Mouse (Mus musculus) forebrain, embryonic 10.5 days (tissue): ENCODE measurements around the gene Hpn. TPM values are rescaled to one million over a fixed set of nuclear protein-coding genes. Genes with fewer than 3 reads are reported as not detected.

Source experiments
- DNase-seq: peaks from one replicate; pipeline ENCODE4 v3.0.0-alpha.2; 2017; ENCODE audit warnings: low spot score; ENCODE audit errors: extremely low spot score
- H3K27ac ChIP-seq: fragments of 300-500 bp; sonication (generic); 2 replicates; pipeline ENCODE4 v1.5.1; 2016; ENCODE audit warnings: mild to moderate bottlenecking
- H3K27me3 ChIP-seq: fragments of 300-500 bp; sonication (generic); 2 replicates; pipeline ENCODE4 v1.6.1; 2016; ENCODE audit warnings: mild to moderate bottlenecking; ENCODE audit not compliant: poor library complexity, severe bottlenecking
- H3K36me3 ChIP-seq: fragments of 300-500 bp; sonication (generic); replicated peaks from 2 replicates; pipeline ENCODE4 v1.6.1; 2016; ENCODE audit warnings: mild to moderate bottlenecking, moderate library complexity
- H3K4me1 ChIP-seq: fragments of 300-500 bp; sonication (generic); 2 replicates; pipeline ENCODE4 v1.6.1; 2016
- H3K4me3 ChIP-seq: fragments of 300-500 bp; sonication (generic); 2 replicates; pipeline ENCODE4 v1.5.1; 2016; ENCODE audit warnings: mild to moderate bottlenecking, moderate library complexity
- H3K9me3 ChIP-seq: fragments of 300-500 bp; sonication (generic); 2 replicates; pipeline ENCODE4 v1.6.1; 2016; ENCODE audit warnings: mild to moderate bottlenecking, moderate library complexity
- WGBS: fragments of 180-500 bp; shearing (Covaris S2); methylation state at CpG from one replicate; pipeline ENCODE4 v1.1.7; 2016; 5-methylcytosine and 5-hydroxymethylcytosine counted together
- polyA plus RNA-seq: library from polyadenylated mRNA; unstranded; fragments of >200 nt; fragmentation: Nextera tagmentation; extraction: Ambion mirVana; gene quantifications from 2 replicates; pipeline ENCODE4 v1.2.1, GENCODE M21; 2016

Hpn gene
- polyA plus RNA-seq, 1 experiment from 2014 or later: 1.9 TPM

GRCm38 (mm10) chr7:31082831-31083588, 32.1 kb downstream of the Hpn start:
- Histone ChIP-seq H3K9me3 (no peaks in the 10 kb centered on the region), H3K4me3 (no peak overlapping the region), H3K27ac (peak overlapping the region; percentile 76), H3K4me1 (peaks cover 34% of the 10 kb centered on the region), H3K27me3 (no peaks in the 10 kb centered on the region), H3K36me3 (no peaks in the 10 kb centered on the region)
- no peak for DNase-seq
- 63% methylated on average over 14 of the region's 14 CpGs for WGBS

GRCm38 (mm10) chr7:31082106-31082505, 33.0 kb downstream of the Hpn start:
- Histone ChIP-seq H3K4me1 (peaks cover 42% of the 10 kb centered on the region), H3K4me3 (no peak overlapping the region), H3K27me3 (no peaks in the 10 kb centered on the region), H3K27ac (no peak overlapping the region), H3K36me3 (no peaks in the 10 kb centered on the region), H3K9me3 (no peaks in the 10 kb centered on the region)
- DNase-seq: no peak

- H3K9me3 ChIP-seq: no peaks in the 10 kb centered on the region
- peaks cover 49% of the 10 kb centered on the region for H3K4me1 ChIP-seq
- DNase-seq: no peak
- no peak overlapping the region for H3K4me3 ChIP-seq
- WGBS: 30% methylated on average over 1 of the region's 1 CpGs
- no peaks in the 10 kb centered on the region for H3K36me3 ChIP-seq
- H3K27me3 ChIP-seq: no peaks in the 10 kb centered on the region
- H3K27ac ChIP-seq: no peak overlapping the region
Observed at GRCm38 (mm10) chr7:31081106-31081505, 34.0 kb downstream of the Hpn start.

GRCm38 (mm10) chr7:31080611-31081010, 34.5 kb downstream of the Hpn start:
- Histone ChIP-seq H3K27ac (no peak overlapping the region), H3K27me3 (no peaks in the 10 kb centered on the region), H3K36me3 (no peaks in the 10 kb centered on the region), H3K9me3 (no peaks in the 10 kb centered on the region), H3K4me3 (no peak overlapping the region), H3K4me1 (peaks cover 46% of the 10 kb centered on the region)
- no peak for DNase-seq
- 46% methylated on average over 3 of the region's 3 CpGs for WGBS

GRCm38 (mm10) chr7:31079670-31080069, 35.4 kb downstream of the Hpn start:
- Histone ChIP-seq H3K4me1 (peaks cover 37% of the 10 kb centered on the region), H3K27me3 (no peaks in the 10 kb centered on the region), H3K9me3 (no peaks in the 10 kb centered on the region), H3K27ac (no peak overlapping the region), H3K36me3 (no peaks in the 10 kb centered on the region), H3K4me3 (no peak overlapping the region)
- WGBS: 90% methylated on average over 8 of the region's 8 CpGs
- no peak for DNase-seq

GRCm38 (mm10) chr7:31077885-31078445, 37.1 kb downstream of the Hpn start:
- DNase-seq: no peak

GRCm38 (mm10) chr7:31077470-31077869, 37.6 kb downstream of the Hpn start:
- H3K36me3 ChIP-seq: no peaks in the 10 kb centered on the region
- peak overlapping the region; percentile 44 for H3K27ac ChIP-seq

More at GRCm38 (mm10) chr7:31077885-31078445, 37.1 kb downstream of the Hpn start:
- H3K27me3 ChIP-seq: no peaks in the 10 kb centered on the region
- peaks cover 20% of the 10 kb centered on the region for H3K4me1 ChIP-seq
- no peak overlapping the region for H3K4me3 ChIP-seq
- no peaks in the 10 kb centered on the region for H3K9me3 ChIP-seq
- WGBS: 41% methylated on average over 5 of the region's 5 CpGs
- peak overlapping the region; percentile 44 for H3K27ac ChIP-seq
- no peaks in the 10 kb centered on the region for H3K36me3 ChIP-seq

GRCm38 (mm10) chr7:31076492-31076891, 38.6 kb downstream of the Hpn start, which contains the start of gene Fxyd3:
Fxyd3 (minus strand) TSS chr7:31076704.
- H3K27ac ChIP-seq: peak within 1 kb of the TSS; percentile 44
- WGBS: 66% methylated on average over 5 of the region's 5 CpGs
- H3K27me3 ChIP-seq: no peaks in the 10 kb centered on the region

More at GRCm38 (mm10) chr7:31077470-31077869, 37.6 kb downstream of the Hpn start:
- peaks cover 17% of the 10 kb centered on the region for H3K4me1 ChIP-seq
- 52% methylated on average over 6 of the region's 6 CpGs for WGBS
- DNase-seq: no peak
- no peaks in the 10 kb centered on the region for H3K9me3 ChIP-seq
- H3K27me3 ChIP-seq: no peaks in the 10 kb centered on the region
- no peak overlapping the region for H3K4me3 ChIP-seq

GRCm38 (mm10) chr7:31074713-31075069, 40.4 kb downstream of the Hpn start:
- no peaks in the 10 kb centered on the region for H3K9me3 ChIP-seq
- H3K4me3 ChIP-seq: no peak overlapping the region
- 85% methylated on average over 5 of the region's 5 CpGs for WGBS
- no peak overlapping the region for H3K27ac ChIP-seq
- no peaks in the 10 kb centered on the region for H3K27me3 ChIP-seq
- peaks cover 21% of the 10 kb centered on the region for H3K4me1 ChIP-seq
- H3K36me3 ChIP-seq: no peaks in the 10 kb centered on the region
- DNase-seq: no peak

More at GRCm38 (mm10) chr7:31076492-31076891, 38.6 kb downstream of the Hpn start, which contains the start of gene Fxyd3:
- H3K9me3 ChIP-seq: no peaks in the 10 kb centered on the region
- H3K4me1 ChIP-seq: peaks cover 21% of the 10 kb centered on the region
- H3K36me3 ChIP-seq: no peaks in the 10 kb centered on the region
- H3K4me3 ChIP-seq: no peak within 1 kb of the TSS
- no peak for DNase-seq

GRCm38 (mm10) chr7:31074061-31074712, 40.9 kb downstream of the Hpn start:
- Histone ChIP-seq H3K27ac (no peak overlapping the region), H3K9me3 (no peaks in the 10 kb centered on the region), H3K27me3 (no peaks in the 10 kb centered on the region), H3K36me3 (no peaks in the 10 kb centered on the region), H3K4me3 (no peak overlapping the region), H3K4me1 (peaks cover 21% of the 10 kb centered on the region)
- DNase-seq: no peak
- WGBS: 82% methylated on average over 7 of the region's 7 CpGs

- no peak overlapping the region for H3K27ac ChIP-seq
- no peaks in the 10 kb centered on the region for H3K36me3 ChIP-seq
- H3K9me3 ChIP-seq: no peaks in the 10 kb centered on the region
- no peaks in the 10 kb centered on the region for H3K27me3 ChIP-seq
- peaks cover 21% of the 10 kb centered on the region for H3K4me1 ChIP-seq
- no peak overlapping the region for H3K4me3 ChIP-seq
- DNase-seq: no peak
Observed at GRCm38 (mm10) chr7:31073546-31073945, 41.5 kb downstream of the Hpn start.

- Histone ChIP-seq H3K9me3 (no peaks in the 10 kb centered on the region), H3K4me3 (no peak overlapping the region), H3K27me3 (no peaks in the 10 kb centered on the region), H3K36me3 (no peaks in the 10 kb centered on the region), H3K27ac (no peak overlapping the region), H3K4me1 (peaks cover 17% of the 10 kb centered on the region)
- 68% methylated on average over 9 of the region's 9 CpGs for WGBS
- DNase-seq: no peak
Observed at GRCm38 (mm10) chr7:31072326-31072725, 42.8 kb downstream of the Hpn start.

- no peak for DNase-seq
Observed at GRCm38 (mm10) chr7:31070324-31070723, 44.8 kb downstream of the Hpn start.

More at GRCm38 (mm10) chr7:31070324-31070723, 44.8 kb downstream of the Hpn start:
- H3K9me3 ChIP-seq: no peaks in the 10 kb centered on the region
- no peak overlapping the region for H3K27ac ChIP-seq
- H3K4me3 ChIP-seq: no peak overlapping the region
- WGBS: 84% methylated on average over 6 of the region's 6 CpGs
- peaks cover 12% of the 10 kb centered on the region; the same call in 1 of the 2 replicates for H3K4me1 ChIP-seq
- H3K27me3 ChIP-seq: no peaks in the 10 kb centered on the region
- H3K36me3 ChIP-seq: no peaks in the 10 kb centered on the region
